Mouse (Mus musculus): ENCODE results near the gene Vmn1r82. TPM values are rescaled to one million over a fixed set of nuclear protein-coding genes. Genes with fewer than 3 reads are reported as not detected.

Gene Vmn1r82
- not detected for total RNA-seq (2021)
- long read RNA-seq, experiment 1: 0 reads
- long read RNA-seq, experiment 2: 0 reads

DNA sequence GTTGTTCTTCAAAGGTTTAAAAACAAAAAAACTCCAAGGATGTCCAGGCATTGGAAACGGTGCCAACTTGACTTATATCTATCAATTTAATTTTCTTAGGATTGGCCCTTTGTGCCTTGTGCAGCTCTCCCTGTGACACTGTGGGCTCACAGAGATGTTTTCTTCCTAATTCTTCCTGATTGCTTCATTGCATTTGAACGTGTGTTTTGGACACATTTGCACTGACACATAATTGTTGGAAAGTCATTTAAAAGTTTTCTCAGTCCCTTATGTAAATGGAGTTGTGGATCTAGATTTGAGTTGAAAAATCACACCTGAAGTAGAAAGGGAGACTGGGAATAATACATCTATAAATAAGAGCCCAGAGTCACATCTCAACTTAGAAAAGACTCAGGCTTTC, at the start of gene Vmn1r82:
Gene Vmn1r82 (plus strand): TSS at position 301 of the 400 bp plus-strand sequence.
- intact Hi-C loops (cut with DNase I): no loop called here
- DNase-seq: no peak

DNA sequence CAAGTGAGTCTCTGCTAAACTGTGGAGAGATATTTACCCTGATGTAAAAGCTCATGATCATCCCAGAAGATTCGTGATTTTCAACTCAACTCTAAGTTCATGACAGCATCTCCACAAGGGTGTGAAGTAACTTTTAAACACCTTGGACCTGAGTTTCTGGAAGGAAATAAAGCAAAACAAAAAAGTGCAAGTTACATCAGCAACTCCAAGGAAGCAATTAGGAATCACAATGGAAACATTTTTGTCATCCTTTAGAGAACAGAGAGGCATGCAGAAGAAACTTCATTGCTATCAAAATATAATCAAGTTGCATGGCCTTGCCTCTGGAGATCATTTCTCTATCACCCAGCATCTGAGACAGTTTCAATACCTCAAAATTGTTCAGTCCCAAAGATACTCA, 32.1 kb upstream of the Vmn1r82 start, which contains the start of gene Vmn1r81:
Gene Vmn1r81 (minus strand): TSS at position 101 of the 400 bp plus-strand sequence.
- intact Hi-C loops (cut with DNase I): no loop called here
- DNase-seq: no peak

DNA sequence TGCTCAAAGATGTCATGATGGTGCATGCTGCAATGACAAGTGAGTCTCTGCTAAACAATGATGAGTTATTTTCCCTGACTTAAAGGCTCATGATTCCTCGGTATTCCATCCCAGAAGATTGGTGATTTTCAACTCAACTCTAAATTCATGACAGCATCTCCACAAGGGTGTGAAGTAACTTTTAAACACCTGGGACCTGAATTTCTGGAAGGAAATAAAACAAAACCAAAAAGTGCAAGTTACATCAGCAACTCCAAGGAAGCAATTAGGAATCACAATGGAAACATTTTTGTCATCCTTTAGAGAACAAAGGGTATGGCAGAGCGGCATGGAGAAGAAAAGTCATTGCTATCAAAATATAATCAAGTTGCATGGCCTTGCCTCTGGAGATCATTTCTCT, 29.2 kb downstream of the Vmn1r82 start, which contains the start of gene Vmn1r83:
Gene Vmn1r83 (minus strand): TSS at position 101 of the 400 bp plus-strand sequence.
- intact Hi-C loops (cut with DNase I): no loop called here
- no peak for DNase-seq

Other genes starting within 250 kb of the Vmn1r82 start
- not detected for gene Vmn1r78, start 150.2 kb upstream of the Vmn1r82 start, total RNA-seq (2021)
- not detected for gene Vmn1r79, start 129.2 kb upstream of the Vmn1r82 start, total RNA-seq (2021)
- not detected for gene Vmn1r80, start 111.1 kb upstream of the Vmn1r82 start, total RNA-seq (2021)
- not detected for gene Vmn1r81, start 32.2 kb upstream of the Vmn1r82 start, total RNA-seq (2021)
- not detected for gene Vmn1r83, start 29.1 kb downstream of the Vmn1r82 start, total RNA-seq (2021)
- not detected for gene Vmn1r84, start 68.8 kb downstream of the Vmn1r82 start, total RNA-seq (2021)
- 1 to 10 TPM; 2.0 to 2.2 TPM for gene Zfp551, start 122.3 kb downstream of the Vmn1r82 start, total RNA-seq (2021)
- 10 to 100 TPM; 12.1 to 14.0 TPM for gene Zfp606, start 177.9 kb downstream of the Vmn1r82 start, total RNA-seq (2021)
- gene 2900092C05Rik, start 212.1 kb downstream of the Vmn1r82 start, total RNA-seq (2021): not detected

Measured in heart, postnatal 14 days (tissue).